Mouse (Mus musculus): ENCODE data around the gene Cybb. TPM values are rescaled to one million over a fixed set of nuclear protein-coding genes. Genes with fewer than 3 reads are reported as not detected.

Cybb gene
- polyA plus RNA-seq, 1 experiment, result 2.8 TPM

DNA sequence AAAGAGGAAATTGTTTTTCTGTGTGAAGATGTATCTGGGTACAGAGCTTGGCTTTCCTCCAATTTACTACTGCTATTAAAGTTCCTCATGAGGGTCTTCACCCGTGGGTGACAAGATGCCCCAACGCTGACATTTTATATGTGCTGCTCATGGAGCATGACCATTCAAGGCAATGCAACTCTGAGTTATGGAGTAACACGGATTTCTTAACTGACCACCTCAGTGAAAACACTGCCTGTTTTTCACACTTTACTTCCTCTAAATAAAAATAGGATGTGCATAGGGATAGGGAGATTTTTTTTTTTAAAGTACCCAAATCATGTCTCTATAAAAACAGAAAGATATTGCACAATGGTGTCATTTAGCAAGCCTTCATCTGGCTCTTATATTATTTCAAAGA, 24.9 kb downstream of the Cybb start:
- no peak overlapping the region for H3K4me3 ChIP-seq (ENCODE audit: insufficient read depth, low read length)
- no peak for TF ChIP-seq CTCF (IDR thresholded peaks at IDR 0.05; ENCODE audit: borderline replicate concordance, insufficient read depth, low read length)
- no peak for TF ChIP-seq POLR2A (IDR thresholded peaks at IDR 0.05; ENCODE audit: low read depth, low read length)

GRCm38 (mm10) chrX:9461399-9461798, 26.2 kb downstream of the Cybb start:
- no peaks in the 10 kb centered on the region for H3K4me1 ChIP-seq (ENCODE audit: control insufficient read depth, insufficient read depth, low read length)
- H3K27ac ChIP-seq (ENCODE audit: insufficient read depth, low read length), result no peak overlapping the region
- no peak overlapping the region for H3K4me3 ChIP-seq (ENCODE audit: insufficient read depth, low read length)
- no peak for TF ChIP-seq CTCF (IDR thresholded peaks at IDR 0.05; ENCODE audit: borderline replicate concordance, insufficient read depth, low read length)

More for the DNA sequence above, 24.9 kb downstream of the Cybb start:
- Histone ChIP-seq H3K4me1 (ENCODE audit: control insufficient read depth, insufficient read depth, low read length) (no peaks in the 10 kb centered on the region), H3K27ac (ENCODE audit: insufficient read depth, low read length) (no peak overlapping the region)

DNA sequence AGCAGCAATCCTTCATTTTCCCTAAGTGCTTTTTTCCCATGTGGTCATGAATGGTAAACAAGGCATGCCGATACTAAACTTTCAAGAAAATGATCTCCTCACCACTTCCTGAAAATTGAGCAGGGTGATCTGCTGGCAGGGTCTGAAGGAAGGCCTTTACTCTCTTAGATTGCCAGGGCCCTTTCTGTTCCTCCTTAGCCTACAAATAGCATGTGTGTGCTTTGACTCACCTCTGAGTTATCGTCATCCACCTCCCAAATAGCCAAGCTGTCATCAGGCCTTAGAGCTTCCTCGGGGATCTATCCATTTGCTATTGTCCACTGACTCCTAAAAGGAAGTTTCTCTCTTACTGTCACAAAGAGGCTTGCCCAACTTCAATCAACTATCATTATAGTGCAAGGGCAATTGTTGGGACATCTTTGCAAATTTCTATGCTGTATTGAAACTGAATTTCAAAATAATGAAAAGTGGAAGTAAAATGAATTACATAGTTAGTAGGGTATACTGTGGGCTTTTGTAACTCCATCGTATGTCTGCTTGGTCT, 27.1 kb downstream of the Cybb start:
- H3K27ac ChIP-seq (ENCODE audit: insufficient read depth, low read length), result no peak overlapping the region
- TF ChIP-seq CTCF (IDR thresholded peaks at IDR 0.05; ENCODE audit: borderline replicate concordance, insufficient read depth, low read length) (no peak), POLR2A (IDR thresholded peaks at IDR 0.05; ENCODE audit: low read depth, low read length) (no peak)
- no peak overlapping the region for H3K4me3 ChIP-seq (ENCODE audit: insufficient read depth, low read length)
- H3K4me1 ChIP-seq (ENCODE audit: control insufficient read depth, insufficient read depth, low read length), result no peaks in the 10 kb centered on the region

DNA sequence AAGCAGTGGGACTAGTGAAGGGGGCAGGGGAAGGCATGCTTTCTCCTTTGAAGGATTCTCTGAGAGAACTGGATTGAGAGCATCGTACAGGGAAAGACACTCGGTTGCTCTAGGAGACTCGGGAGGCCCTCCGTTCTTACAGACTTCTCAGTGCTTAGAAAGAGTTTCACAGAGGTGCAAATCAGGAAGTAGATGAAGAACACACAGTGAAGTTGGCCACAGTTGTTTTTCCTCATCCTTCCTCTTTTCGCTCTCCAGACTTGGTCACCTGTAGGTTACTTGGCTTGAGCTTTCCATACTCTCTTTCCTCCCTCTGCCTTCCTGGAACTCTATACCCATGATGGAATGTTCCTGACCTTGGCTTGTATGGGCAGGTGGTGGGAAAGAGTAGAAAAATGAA, 35.2 kb downstream of the Cybb start:
- Histone ChIP-seq H3K4me1 (ENCODE audit: control insufficient read depth, insufficient read depth, low read length) (no peaks in the 10 kb centered on the region), H3K4me3 (ENCODE audit: insufficient read depth, low read length) (no peak overlapping the region), H3K27ac (ENCODE audit: insufficient read depth, low read length) (no peak overlapping the region)
- no peak for TF ChIP-seq POLR2A (IDR thresholded peaks at IDR 0.05; ENCODE audit: low read depth, low read length)
- TF ChIP-seq CTCF (IDR thresholded peaks at IDR 0.05; ENCODE audit: borderline replicate concordance, insufficient read depth, low read length), result no peak

DNA sequence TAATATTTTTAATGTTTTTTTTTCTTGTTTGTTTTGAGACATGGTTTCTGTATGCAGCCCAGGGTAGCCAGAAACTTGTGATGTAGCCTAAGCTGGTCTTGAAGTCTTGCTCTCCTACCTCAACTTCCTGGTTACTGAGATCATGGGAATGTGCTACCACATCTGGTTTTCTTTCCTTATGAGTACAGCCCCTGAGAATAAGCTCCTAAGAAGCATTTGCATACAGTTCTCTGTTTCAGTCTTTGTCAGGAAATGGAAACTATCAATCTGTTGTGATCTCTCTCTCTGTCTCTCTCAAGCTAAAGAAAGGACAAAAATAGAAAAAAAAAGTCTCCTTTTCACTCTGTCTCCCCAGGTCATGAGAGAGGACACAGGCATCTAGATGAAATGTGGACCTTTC, 40.3 kb downstream of the Cybb start:
- no peak overlapping the region for H3K27ac ChIP-seq (ENCODE audit: insufficient read depth, low read length)
- TF ChIP-seq POLR2A (IDR thresholded peaks at IDR 0.05; ENCODE audit: low read depth, low read length) (no peak), CTCF (IDR thresholded peaks at IDR 0.05; ENCODE audit: borderline replicate concordance, insufficient read depth, low read length) (no peak)
- no peak overlapping the region for H3K4me3 ChIP-seq (ENCODE audit: insufficient read depth, low read length)
- no peaks in the 10 kb centered on the region for H3K4me1 ChIP-seq (ENCODE audit: control insufficient read depth, insufficient read depth, low read length)

DNA sequence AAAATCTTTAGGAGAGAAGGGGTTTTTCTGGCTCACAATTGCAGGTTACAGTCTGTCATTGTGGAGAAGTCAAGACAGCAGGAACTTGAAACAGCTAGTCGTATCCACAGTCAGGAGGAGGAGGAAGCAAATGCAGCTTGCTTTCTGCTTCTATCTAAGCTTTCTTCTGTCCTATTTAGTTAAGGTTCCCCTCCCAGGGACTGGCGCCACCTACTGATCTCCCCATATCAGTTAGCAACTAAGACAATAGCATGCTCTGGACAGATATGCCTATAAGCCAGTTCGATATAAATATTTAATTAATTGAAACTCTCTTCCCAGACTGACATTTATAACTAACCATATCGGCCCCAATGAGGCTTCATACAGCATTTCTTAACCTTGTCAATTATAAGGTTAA, 46.5 kb downstream of the Cybb start:
- TF ChIP-seq CTCF (IDR thresholded peaks at IDR 0.05; ENCODE audit: borderline replicate concordance, insufficient read depth, low read length), result no peak
- TF ChIP-seq POLR2A (IDR thresholded peaks at IDR 0.05; ENCODE audit: low read depth, low read length), result no peak
- H3K27ac ChIP-seq (ENCODE audit: insufficient read depth, low read length), result no peak overlapping the region
- no peaks in the 10 kb centered on the region for H3K4me1 ChIP-seq (ENCODE audit: control insufficient read depth, insufficient read depth, low read length)
- no peak overlapping the region for H3K4me3 ChIP-seq (ENCODE audit: insufficient read depth, low read length)

GRCm38 (mm10) chrX:9440556-9440955, 47.0 kb downstream of the Cybb start:
- no peaks in the 10 kb centered on the region for H3K4me1 ChIP-seq (ENCODE audit: control insufficient read depth, insufficient read depth, low read length)
- TF ChIP-seq POLR2A (IDR thresholded peaks at IDR 0.05; ENCODE audit: low read depth, low read length), result no peak
- TF ChIP-seq CTCF (IDR thresholded peaks at IDR 0.05; ENCODE audit: borderline replicate concordance, insufficient read depth, low read length), result no peak
- H3K4me3 ChIP-seq (ENCODE audit: insufficient read depth, low read length), result no peak overlapping the region
- H3K27ac ChIP-seq (ENCODE audit: insufficient read depth, low read length), result no peak overlapping the region

DNA sequence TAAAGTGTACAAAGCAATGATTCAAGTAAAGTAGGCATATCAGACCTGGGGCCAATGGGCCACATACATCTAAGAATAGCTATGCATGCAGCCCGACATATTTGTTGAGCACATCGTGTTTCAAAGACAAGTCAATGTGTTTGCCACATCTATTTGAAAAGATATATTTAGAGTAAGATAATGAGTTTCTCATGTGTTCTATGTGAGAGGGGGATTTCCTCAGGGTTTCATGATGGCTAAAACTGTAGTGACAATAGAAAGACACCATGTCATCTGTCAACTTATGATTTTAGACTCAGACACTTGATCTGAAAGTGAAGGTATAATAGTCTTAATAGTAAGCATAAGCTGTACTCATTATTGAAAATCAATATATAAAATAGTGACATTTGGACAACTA, 48.3 kb downstream of the Cybb start:
- no peak overlapping the region for H3K27ac ChIP-seq (ENCODE audit: insufficient read depth, low read length)
- no peak overlapping the region for H3K4me3 ChIP-seq (ENCODE audit: insufficient read depth, low read length)
- TF ChIP-seq POLR2A (IDR thresholded peaks at IDR 0.05; ENCODE audit: low read depth, low read length), result no peak
- no peak for TF ChIP-seq CTCF (IDR thresholded peaks at IDR 0.05; ENCODE audit: borderline replicate concordance, insufficient read depth, low read length)
- H3K4me1 ChIP-seq (ENCODE audit: control insufficient read depth, insufficient read depth, low read length), result no peaks in the 10 kb centered on the region

DNA sequence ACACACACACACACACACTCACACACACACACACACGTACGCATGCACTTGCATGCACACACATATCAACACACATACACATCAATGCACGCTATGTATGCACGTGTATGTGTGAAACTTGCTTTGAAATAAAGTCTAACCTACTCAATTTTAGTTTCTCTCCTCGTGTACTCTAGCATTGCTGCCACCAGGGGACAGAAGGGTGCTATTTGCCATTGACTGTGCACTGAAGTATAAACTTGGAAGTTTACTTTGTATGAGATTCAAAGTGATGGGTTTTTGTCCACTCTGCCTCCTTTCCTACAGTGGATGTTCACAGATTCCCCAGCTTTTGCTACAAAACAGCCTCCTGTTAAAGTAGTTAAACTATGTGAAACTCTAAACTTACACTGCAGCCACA, 73.7 kb downstream of the Cybb start:
- Histone ChIP-seq H3K27ac (ENCODE audit: insufficient read depth, low read length) (no peak overlapping the region), H3K4me1 (ENCODE audit: control insufficient read depth, insufficient read depth, low read length) (no peaks in the 10 kb centered on the region), H3K4me3 (ENCODE audit: insufficient read depth, low read length) (no peak overlapping the region)
- no peak for TF ChIP-seq CTCF (IDR thresholded peaks at IDR 0.05; ENCODE audit: borderline replicate concordance, insufficient read depth, low read length)

Other genes starting within 250 kb of the Cybb start
- not detected in 2 replicates for gene Gm14862, start 230.9 kb downstream of the Cybb start, polyA plus RNA-seq (2011; ENCODE audit: insufficient read length, low read depth, missing spikeins)
- 2.8 and 4.2 TPM in 2 replicates for gene Xk, start 215.0 kb downstream of the Cybb start, polyA plus RNA-seq (2011; ENCODE audit: insufficient read length, low read depth, missing spikeins)
- gene H2al1m, start 204.0 kb downstream of the Cybb start, polyA plus RNA-seq (2011; ENCODE audit: insufficient read length, low read depth, missing spikeins), result not detected in 2 replicates
- gene H2al1k, start 137.1 kb downstream of the Cybb start, polyA plus RNA-seq (2011; ENCODE audit: insufficient read length, low read depth, missing spikeins), result not detected in 2 replicates
- not detected in 2 replicates for gene H2al1o, start 84.6 kb upstream of the Cybb start, polyA plus RNA-seq (2011; ENCODE audit: insufficient read length, low read depth, missing spikeins)
- 133 and 177 TPM in 2 replicates for gene Dynlt3, start 175.2 kb upstream of the Cybb start, polyA plus RNA-seq (2011; ENCODE audit: insufficient read length, low read depth, missing spikeins)

All from embryonic fibroblast, embryonic 13.5 days (primary cell).